Mouse (Mus musculus) MEL (cell line): ENCODE data around the gene Lrsam1. TPM values are rescaled to one million over a fixed set of nuclear protein-coding genes. Genes with fewer than 3 reads are reported as not detected.

Source experiments
- DNase-seq: peaks from one replicate; pipeline ENCODE4 v3.0.0; 2011; ENCODE audit warnings: low read depth, low spot score
- H3K27ac ChIP-seq: 2 replicates; pipeline ENCODE4 v1.5.1; 2012; ENCODE audit warnings: low read depth, mild to moderate bottlenecking, control low read depth, low read length, moderate library complexity; ENCODE audit not compliant: control insufficient read depth
- H3K27me3 ChIP-seq, 2 experiments: fragments of 150-350 bp in 1 of 2; sonication (generic) in 1 of 2; 2 replicates each; pipeline ENCODE4 v1.6.1; 2012; ENCODE audit warnings: low read length in 2 of 2, mild to moderate bottlenecking in 2 of 2, improper control_type of control experiment in 1 of 2, moderate library complexity in 1 of 2; ENCODE audit not compliant: insufficient read depth in 2 of 2, control insufficient read depth in 1 of 2
- H3K36me3 ChIP-seq, 2 experiments: 2 replicates each; pipeline ENCODE4 v1.6.1; 2012 to 2014; ENCODE audit warnings: low read length in 2 of 2, improper control_type of control experiment in 1 of 2, inconsistent platforms in 1 of 2, mild to moderate bottlenecking in 1 of 2; ENCODE audit not compliant: insufficient read depth in 2 of 2, control insufficient read depth in 1 of 2
- H3K4me1 ChIP-seq, 2 experiments: fragments of 150-350 bp in 1 of 2; sonication (generic) in 1 of 2; 2 replicates each; pipeline ENCODE4 v1.6.1; 2012; ENCODE audit warnings: low read length in 2 of 2, improper control_type of control experiment in 1 of 2, mild to moderate bottlenecking in 1 of 2; ENCODE audit not compliant: insufficient read depth in 2 of 2, control insufficient read depth in 1 of 2
- H3K4me3 ChIP-seq, 2 experiments: fragments of 150-350 bp in 1 of 2; sonication (generic) in 1 of 2; 2 replicates each; pipeline ENCODE4 v1.5.1; 2012; ENCODE audit warnings: low read depth in 2 of 2, low read length in 2 of 2, mild to moderate bottlenecking in 2 of 2, moderate library complexity in 2 of 2, control low read depth in 1 of 2, improper control_type of control experiment in 1 of 2; ENCODE audit not compliant: control insufficient read depth in 1 of 2, insufficient read depth in 1 of 2
- H3K79me2 ChIP-seq: 2 replicates; pipeline ENCODE4 v1.6.1; 2012; ENCODE audit warnings: mild to moderate bottlenecking, low read length, moderate library complexity; ENCODE audit not compliant: control insufficient read depth, poor library complexity, insufficient read depth
- H3K9ac ChIP-seq: 2 replicates; pipeline ENCODE4 v1.6.1; 2012; ENCODE audit warnings: low read depth, mild to moderate bottlenecking, control low read depth, low read length, moderate library complexity; ENCODE audit not compliant: control insufficient read depth, poor library complexity, severe bottlenecking
- H3K9me3 ChIP-seq: fragments of 150-350 bp; sonication (generic); replicated peaks from 2 replicates; pipeline ENCODE4 v1.6.1; 2012; ENCODE audit warnings: mild to moderate bottlenecking, low read length, improper control_type of control experiment, moderate library complexity; ENCODE audit not compliant: insufficient read depth
- CHD1 ChIP-seq: IDR thresholded peaks from 2 replicates; pipeline ENCODE4 v1.6.1; 2012; ENCODE audit warnings: low read depth, mild to moderate bottlenecking, inconsistent platforms, low read length, improper control_type of control experiment
- CHD2 ChIP-seq: IDR thresholded peaks from 2 replicates; pipeline ENCODE4 v1.6.1; 2011; ENCODE audit warnings: low read length, improper control_type of control experiment
- E2F4 ChIP-seq: IDR thresholded peaks from 2 replicates; pipeline ENCODE4 v1.6.1; 2011; ENCODE audit warnings: low read depth, low read length, improper control_type of control experiment, borderline replicate concordance
- ELF1 ChIP-seq: IDR thresholded peaks from 2 replicates; pipeline ENCODE4 v1.6.1; 2014; ENCODE audit warnings: low read depth, mild to moderate bottlenecking, inconsistent platforms, low read length, improper control_type of control experiment, moderate library complexity
- EP300 ChIP-seq, 2 experiments: IDR thresholded peaks; 2 replicates each; pipeline ENCODE4 v1.6.1; 2011; ENCODE audit warnings: improper control_type of control experiment in 2 of 2, low read length in 2 of 2, low read depth in 1 of 2, mild to moderate bottlenecking in 1 of 2
- GABPA ChIP-seq: IDR thresholded peaks from 2 replicates; pipeline ENCODE4 v1.6.1; 2012; ENCODE audit warnings: low read depth, mild to moderate bottlenecking, inconsistent platforms, low read length, improper control_type of control experiment, moderate library complexity
- GATA1 ChIP-seq: IDR thresholded peaks from 2 replicates; pipeline ENCODE4 v1.6.1; 2011; ENCODE audit warnings: low read depth, low read length, improper control_type of control experiment
- HCFC1 ChIP-seq: IDR thresholded peaks from 2 replicates; pipeline ENCODE4 v1.6.1; 2012; ENCODE audit warnings: low read depth, mild to moderate bottlenecking, inconsistent platforms, low read length, improper control_type of control experiment, moderate library complexity
- MAZ ChIP-seq: IDR thresholded peaks from 2 replicates; pipeline ENCODE4 v1.6.1; 2012; ENCODE audit warnings: low read depth, mild to moderate bottlenecking, inconsistent platforms, low read length, improper control_type of control experiment
- MXI1 ChIP-seq: IDR thresholded peaks from 2 replicates; pipeline ENCODE4 v1.6.1; 2011; ENCODE audit warnings: mild to moderate bottlenecking, low read depth, low read length, improper control_type of control experiment
- MYC ChIP-seq: IDR thresholded peaks from 2 replicates; pipeline ENCODE4 v1.6.1; 2011; ENCODE audit warnings: low read depth, mild to moderate bottlenecking, low read length, improper control_type of control experiment, moderate library complexity
- NELFE ChIP-seq: IDR thresholded peaks from 2 replicates; pipeline ENCODE4 v1.6.1; 2011; ENCODE audit warnings: low read depth, low read length, improper control_type of control experiment
- POLR2A ChIP-seq, 2 experiments: IDR thresholded peaks; 2 replicates each; pipeline ENCODE4 v1.6.1; 2011 to 2012; ENCODE audit warnings: low read length in 2 of 2, mild to moderate bottlenecking in 2 of 2, control low read depth in 1 of 2, improper control_type of control experiment in 1 of 2, low read depth in 1 of 2, moderate library complexity in 1 of 2; ENCODE audit not compliant: control insufficient read depth in 1 of 2, insufficient read depth in 1 of 2, poor library complexity in 1 of 2
- POLR2AphosphoS2 ChIP-seq: IDR thresholded peaks from 2 replicates; pipeline ENCODE4 v1.6.1; 2011; ENCODE audit warnings: low read length, improper control_type of control experiment
- RCOR1 ChIP-seq: IDR thresholded peaks from 2 replicates; pipeline ENCODE4 v1.6.1; 2012; ENCODE audit warnings: low read depth, mild to moderate bottlenecking, inconsistent platforms, low read length, improper control_type of control experiment
- SIN3A ChIP-seq: IDR thresholded peaks from 2 replicates; pipeline ENCODE4 v1.6.1; 2012; ENCODE audit warnings: low read length, improper control_type of control experiment, inconsistent platforms
- SMC3 ChIP-seq: IDR thresholded peaks from 2 replicates; pipeline ENCODE4 v1.6.1; 2011; ENCODE audit warnings: low read depth, low read length, improper control_type of control experiment
- TCF12 ChIP-seq: IDR thresholded peaks from 2 replicates; pipeline ENCODE4 v1.6.1; 2014; ENCODE audit warnings: low read depth, mild to moderate bottlenecking, inconsistent platforms, low read length, improper control_type of control experiment, moderate library complexity
- UBTF ChIP-seq: IDR thresholded peaks from 2 replicates; pipeline ENCODE4 v1.6.1; 2012; ENCODE audit warnings: low read depth, mild to moderate bottlenecking, inconsistent platforms, low read length, improper control_type of control experiment, moderate library complexity, borderline replicate concordance; ENCODE audit not compliant: insufficient read depth
- ZMIZ1 ChIP-seq: IDR thresholded peaks from 2 replicates; pipeline ENCODE4 v1.6.1; 2012; ENCODE audit warnings: low read depth, mild to moderate bottlenecking, inconsistent platforms, low read length, improper control_type of control experiment, moderate library complexity
- ZNF384 ChIP-seq: IDR thresholded peaks from 2 replicates; pipeline ENCODE4 v1.6.1; 2012; ENCODE audit warnings: low read depth, mild to moderate bottlenecking, inconsistent platforms, low read length, improper control_type of control experiment
- polyA plus RNA-seq, 2 experiments: library from polyadenylated mRNA; stranded (reverse) in 1 of 2; unstranded in 1 of 2; fragments of >175 nt in 1 of 2; fragments of >200 nt in 1 of 2; gene quantifications; 2 replicates each; pipeline versions ENCODE4 v1.2.1 to v1.2.4; 2012; ENCODE audit warnings: low replicate concordance in 2 of 2, low read depth in 1 of 2; ENCODE audit not compliant: insufficient read length in 2 of 2, insufficient read depth in 1 of 2, missing spikeins in 1 of 2
- total RNA-seq: library from RNA; depleted of rRNA; stranded (reverse); fragments of 300-350 nt; gene quantifications from 2 replicates; pipeline ENCODE4 v1.2.3, GENCODE M21; 2012

Lrsam1 gene
- total and polyA plus RNA-seq, 3 experiments: 14.2 to 17.9 TPM; not detected in 1

GRCm38 (mm10) chr2:32982700-32983099, 21.3 kb upstream of the Lrsam1 start:
- H3K4me3 ChIP-seq: peak overlapping the region; percentile 77 to 84

GRCm38 (mm10) chr2:32981725-32982271, 20.4 kb upstream of the Lrsam1 start, which contains the start of gene Slc2a8:
Slc2a8 (minus strand) TSS chr2:32982083.
- H3K9ac ChIP-seq: peak within 1 kb of the TSS; percentile 81
- no peaks in the 10 kb centered on the region for H3K9me3 ChIP-seq
- H3K36me3 ChIP-seq: peaks cover 0 to 27% of the 10 kb centered on the region in 2 experiments; a peak in 2 of 4 replicates
- peaks cover 25 to 27% of the 10 kb centered on the region in 2 experiments for H3K4me1 ChIP-seq
- H3K4me3 ChIP-seq: peak within 1 kb of the TSS; percentile 84 to 95
- TF ChIP-seq MAZ: 0 out of 2 replicates have a peak, but pooled peaks have one; percentile 31
- TF ChIP-seq POLR2A (IDR thresholded peaks at IDR 0.05; ENCODE audit: control insufficient read depth in 1 of 2, insufficient read depth in 1 of 2, low read depth in 1 of 2, low read length in 2 of 2, poor library complexity in 1 of 2): peak; percentile 78 to 82
- TF ChIP-seq POLR2AphosphoS2: peak; percentile 44; the same call in 1 of the 2 replicates
- TF ChIP-seq SMC3: no peak
- peak; percentile 56; the same call in 1 of the 2 replicates for TF ChIP-seq HCFC1
- peak; percentile 35; the same call in 1 of the 2 replicates for TF ChIP-seq MXI1
- TF ChIP-seq CHD1: no peak
- TF ChIP-seq MYC: no peak
- TF ChIP-seq CHD2: peak; percentile 57
- TF ChIP-seq ZNF384: no peak
- TF ChIP-seq EP300 (IDR thresholded peaks at IDR 0.05; ENCODE audit: low read depth in 1 of 2, low read length in 2 of 2): no peak
- peak; percentile 72 for TF ChIP-seq NELFE
- TF ChIP-seq UBTF: no peak
- TF ChIP-seq ZMIZ1: peak; percentile 66; the same call in 1 of the 2 replicates
- TF ChIP-seq SIN3A: no peak; the same call in 1 of the 2 replicates
- TF ChIP-seq TCF12: 0 out of 2 replicates have a peak, but pooled peaks have one; percentile 24
- TF ChIP-seq ELF1: 0 out of 2 replicates have a peak, but pooled peaks have one; percentile 15
- no peaks in the 10 kb centered on the region; a peak in 1 of 4 replicates for H3K27me3 ChIP-seq
- DNase-seq: peak; percentile 98
- peaks cover 6% of the 10 kb centered on the region for H3K79me2 ChIP-seq
- H3K27ac ChIP-seq: no peak within 1 kb of the TSS

More at GRCm38 (mm10) chr2:32982700-32983099, 21.3 kb upstream of the Lrsam1 start:
- Histone ChIP-seq H3K27ac (no peak overlapping the region), H3K79me2 (peaks cover 6% of the 10 kb centered on the region), H3K9me3 (no peaks in the 10 kb centered on the region), H3K4me1 (peaks cover 25% of the 10 kb centered on the region in 2 experiments), H3K36me3 (peaks cover 0 to 27% of the 10 kb centered on the region in 2 experiments; a peak in 2 of 4 replicates), H3K27me3 (no peaks in the 10 kb centered on the region; a peak in 1 of 4 replicates), H3K9ac (peak overlapping the region; percentile 36)
- DNase-seq: peak; percentile 59
- TF ChIP-seq RCOR1: no peak
- no peak for TF ChIP-seq E2F4
- no peak for TF ChIP-seq GATA1
- TF ChIP-seq GABPA: no peak
